Mouse (Mus musculus): ENCODE measurements around the gene Nr5a2. TPM values are rescaled to one million over a fixed set of nuclear protein-coding genes. Genes with fewer than 3 reads are reported as not detected.
A peak's percentile ranks its signal among the peaks of the same experiment; 100 is the strongest.
"Not testable (repeated sequence)": the region's sequence is repeated elsewhere in the genome, so short reads cannot be mapped to it uniquely, and the experiment has no call there.

Nr5a2 gene
- total RNA-seq, 2 experiments from 2014 or later = not detected

- DNase-seq (ENCODE audit: low spot score in 2 of 2) = peak in 1 of 2 experiments; percentile 28
These were observed 114.2 kb downstream of the Nr5a2 start for GRCm38 (mm10) chr1:136846081-136846480.

GRCm38 (mm10) chr1:136845341-136845740, 114.9 kb downstream of the Nr5a2 start:
- no peak for DNase-seq (ENCODE audit: low spot score in 2 of 2)

DNA sequence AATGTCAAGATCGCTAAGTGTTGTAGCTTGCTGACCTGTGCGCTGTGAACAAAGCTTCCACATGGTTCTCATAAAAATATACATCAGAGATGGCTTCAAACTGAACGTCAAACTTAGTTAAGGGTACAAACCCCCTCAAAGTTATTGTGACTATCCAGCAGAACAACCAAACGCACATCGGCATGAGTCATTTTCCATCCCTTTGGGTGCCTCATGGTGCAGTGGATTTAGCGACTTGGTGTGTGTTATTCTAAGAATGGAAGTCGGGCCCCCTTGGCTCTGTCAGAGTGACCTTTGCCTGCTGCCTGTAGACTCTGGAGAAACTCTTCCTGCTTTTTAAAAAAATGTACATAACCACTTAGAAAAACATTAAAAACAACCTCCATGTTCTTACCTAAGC, 119.7 kb downstream of the Nr5a2 start:
- DNase-seq (ENCODE audit: low spot score in 2 of 2) = no peak

GRCm38 (mm10) chr1:136839202-136839601, 121.0 kb downstream of the Nr5a2 start:
- DNase-seq (ENCODE audit: low spot score in 2 of 2) = no peak

- no peak for DNase-seq (ENCODE audit: low spot score in 2 of 2)
These were observed 127.7 kb downstream of the Nr5a2 start for GRCm38 (mm10) chr1:136832305-136833152.

- no peak for DNase-seq (ENCODE audit: low spot score in 2 of 2)
These were observed 129.3 kb downstream of the Nr5a2 start for GRCm38 (mm10) chr1:136830992-136831391.

- DNase-seq (ENCODE audit: low spot score in 2 of 2) = no peak
These were observed 130.3 kb downstream of the Nr5a2 start for GRCm38 (mm10) chr1:136829931-136830330.

DNA sequence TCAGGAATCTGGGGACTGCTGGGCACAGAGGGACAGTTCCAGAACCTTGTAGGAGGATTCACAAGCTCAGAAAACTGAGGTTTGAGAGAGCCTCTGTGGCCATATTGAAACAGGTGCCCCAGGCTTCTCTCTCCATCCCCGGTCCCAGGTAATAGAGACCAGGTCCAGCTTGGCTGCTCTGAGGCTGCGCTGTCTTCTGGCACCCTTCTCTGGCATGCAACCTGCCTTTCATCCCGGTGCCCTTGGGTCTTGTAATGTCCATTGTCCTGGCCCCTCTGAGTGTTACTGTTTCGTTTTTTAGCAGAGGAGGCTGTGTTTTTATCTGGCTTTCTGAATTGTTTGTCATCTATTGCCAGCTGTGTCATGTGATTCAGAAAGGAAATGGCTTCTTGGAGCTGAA, 136.4 kb downstream of the Nr5a2 start:
- no peak for DNase-seq (ENCODE audit: low spot score in 2 of 2)

DNA sequence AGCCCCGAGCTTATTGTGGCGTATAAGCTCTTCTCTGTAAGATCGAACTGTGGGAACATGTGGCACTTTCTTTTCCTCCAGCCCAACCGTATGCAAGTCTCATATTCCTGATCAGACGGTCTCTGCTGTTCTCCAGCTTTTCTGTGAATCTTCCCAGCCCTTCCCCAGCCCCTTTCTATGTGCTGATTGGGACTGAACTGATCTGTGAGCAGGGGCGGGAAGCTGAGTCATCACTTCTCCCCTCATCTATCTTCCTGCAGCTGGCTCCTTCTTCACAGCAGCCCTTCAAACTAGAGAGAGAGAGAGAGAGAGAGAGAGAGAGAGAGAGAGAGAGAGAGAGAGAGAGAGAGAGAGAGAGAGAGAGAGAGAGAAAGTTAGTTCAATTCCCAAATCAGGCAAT, 159.6 kb downstream of the Nr5a2 start:
- no peak for DNase-seq (ENCODE audit: low spot score in 2 of 2)

GRCm38 (mm10) chr1:136796361-136797090, 163.7 kb downstream of the Nr5a2 start:
- DNase-seq (ENCODE audit: low spot score in 2 of 2) = no peak

GRCm38 (mm10) chr1:136792957-136793883, 167.0 kb downstream of the Nr5a2 start:
- not testable (repeated sequence) for DNase-seq (ENCODE audit: low spot score in 2 of 2)

Data from layer of hippocampus, adult 18-20 months (tissue).